Mouse (Mus musculus): ENCODE results near the gene Bst1.

The Bst1 gene

DNA sequence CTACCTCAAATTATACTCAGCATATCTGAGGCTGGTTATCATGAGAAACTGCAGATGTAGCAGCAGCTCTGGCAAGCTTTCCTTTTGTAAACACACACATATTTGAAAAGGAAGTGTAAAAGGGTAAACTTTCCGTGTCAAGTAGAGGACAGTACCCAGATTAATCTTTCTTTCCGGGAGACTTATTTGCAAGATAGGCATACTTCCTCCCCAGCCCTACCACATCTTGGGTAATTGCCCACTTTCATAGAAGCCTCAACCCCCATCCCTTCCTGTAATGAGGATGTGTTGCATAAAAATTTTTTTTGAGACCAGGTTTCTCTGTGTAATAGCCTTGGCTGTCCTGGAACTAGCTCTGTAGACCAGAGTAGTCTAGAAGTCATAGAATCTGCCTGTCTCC lies 37.1 kb downstream of the Bst1 start:
- no peak for DNase-seq (ENCODE audit: low spot score in 2 of 2)

DNA sequence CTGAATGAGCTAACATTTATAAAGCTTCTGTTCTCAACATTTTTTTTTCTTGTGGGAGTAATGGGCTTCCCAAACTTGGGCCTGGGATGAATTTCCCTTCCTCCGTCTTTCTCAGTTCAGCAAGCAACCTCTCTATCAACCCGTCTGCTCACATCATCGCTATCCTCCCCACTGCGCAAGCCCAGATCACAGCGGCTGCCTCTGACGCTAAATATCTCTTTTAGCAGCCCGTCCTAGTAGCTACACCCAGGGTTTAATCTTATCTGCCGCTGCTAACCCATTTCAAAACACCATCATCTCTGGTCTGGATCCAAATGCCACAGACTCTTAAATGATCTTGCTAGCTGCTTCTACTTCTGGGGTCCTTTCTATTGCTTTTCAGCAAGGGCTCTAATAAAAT lies 41.0 kb downstream of the Bst1 start:
- DNase-seq (ENCODE audit: low spot score in 2 of 2): no peak

DNA sequence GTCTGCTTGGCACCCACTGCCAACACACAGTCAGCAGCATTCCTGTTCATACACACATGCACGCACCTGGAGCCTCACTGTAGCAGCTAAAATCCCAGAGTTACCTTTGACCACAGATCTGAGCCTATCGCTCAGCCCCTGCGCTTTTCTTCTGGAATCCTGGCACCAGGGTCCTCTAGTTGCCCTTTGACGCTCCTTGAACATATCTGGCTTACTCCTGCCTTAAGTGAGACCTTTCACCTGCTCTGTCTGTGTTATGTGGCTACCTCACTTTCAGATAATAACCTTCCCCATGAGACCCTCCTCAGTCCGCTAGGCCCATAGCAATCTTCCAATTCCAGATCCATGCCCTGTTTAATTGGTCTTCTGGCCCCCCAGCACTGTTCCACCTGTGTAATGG lies 41.4 kb downstream of the Bst1 start:
- DNase-seq (ENCODE audit: low spot score in 2 of 2): no peak

DNA sequence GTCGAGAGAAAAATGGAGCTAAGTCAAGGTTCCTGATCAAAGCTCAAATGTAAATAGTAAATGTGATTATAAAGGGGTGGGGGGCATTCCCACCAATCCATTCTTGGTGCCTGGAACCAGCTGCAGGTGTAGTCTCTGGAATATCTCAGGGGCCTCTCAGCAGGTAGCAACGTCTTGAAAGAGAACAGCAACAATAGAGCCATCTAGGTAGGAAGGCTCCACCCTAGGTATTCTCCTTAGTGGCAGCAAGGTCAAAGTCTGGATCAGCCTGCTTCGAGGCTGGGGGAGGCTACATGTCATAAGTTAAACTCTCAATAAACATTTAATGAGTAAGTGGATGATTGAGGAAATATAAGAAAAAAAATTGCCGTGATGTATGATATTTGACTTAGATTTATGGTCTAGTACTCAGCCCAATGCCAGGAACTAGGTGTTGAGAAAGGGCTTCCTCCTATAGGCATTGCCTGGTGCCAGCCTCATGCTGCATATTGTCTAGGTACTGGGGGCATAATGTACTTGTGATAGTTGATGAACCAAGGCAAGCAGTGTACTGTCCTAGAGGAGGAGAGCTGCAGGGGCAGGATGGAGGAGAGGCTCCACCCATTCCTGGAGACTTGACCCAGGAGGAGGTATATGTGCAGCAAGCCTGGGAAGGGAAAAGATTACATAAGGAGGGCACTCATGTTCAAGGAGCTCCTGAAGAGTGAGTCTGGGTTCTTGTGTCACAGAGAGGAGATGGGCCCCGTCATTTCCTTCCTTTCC lies 42.2 kb downstream of the Bst1 start:
- no peak for DNase-seq (ENCODE audit: low spot score in 2 of 2)

DNA sequence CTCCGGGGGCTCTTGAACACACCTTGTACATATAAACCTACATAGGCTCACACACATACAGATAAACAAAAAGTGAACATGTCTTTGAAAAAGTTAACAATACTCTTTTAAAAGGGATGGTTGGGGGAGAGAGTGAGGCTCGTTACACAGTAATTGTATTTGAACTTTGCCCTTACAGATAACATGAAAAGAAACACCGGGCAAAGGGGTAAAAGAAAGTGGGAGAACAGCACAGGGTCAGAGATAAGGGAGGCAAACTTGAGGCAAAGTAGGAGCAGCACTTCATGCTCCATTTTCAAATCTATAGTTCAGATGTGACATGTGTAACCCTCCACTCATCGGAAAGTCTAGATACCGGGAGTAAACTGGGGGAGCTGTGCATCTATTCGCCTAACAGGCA lies 45.0 kb downstream of the Bst1 start:
- no peak for DNase-seq (ENCODE audit: low spot score in 2 of 2)

DNA sequence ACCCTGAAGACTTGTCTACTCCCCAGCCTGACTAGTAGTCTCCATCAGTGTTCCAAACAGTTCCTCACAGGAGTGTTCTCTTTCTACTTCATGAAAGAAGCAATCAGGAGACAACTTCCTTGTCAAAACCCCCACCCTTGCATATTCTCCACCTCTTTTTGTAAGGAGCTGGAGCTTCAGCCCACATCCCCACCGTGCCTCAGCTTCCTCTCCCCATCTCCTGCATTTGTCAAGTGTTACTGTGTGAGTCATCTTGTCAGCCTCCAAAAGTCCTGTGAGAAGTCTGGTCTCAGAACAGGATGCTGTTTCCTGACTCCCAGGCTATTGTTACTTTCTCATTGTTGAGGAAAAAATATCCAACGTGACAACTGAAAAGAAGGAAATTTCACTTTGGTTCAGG lies 46.6 kb downstream of the Bst1 start:
- DNase-seq (ENCODE audit: low spot score in 2 of 2): no peak

DNA sequence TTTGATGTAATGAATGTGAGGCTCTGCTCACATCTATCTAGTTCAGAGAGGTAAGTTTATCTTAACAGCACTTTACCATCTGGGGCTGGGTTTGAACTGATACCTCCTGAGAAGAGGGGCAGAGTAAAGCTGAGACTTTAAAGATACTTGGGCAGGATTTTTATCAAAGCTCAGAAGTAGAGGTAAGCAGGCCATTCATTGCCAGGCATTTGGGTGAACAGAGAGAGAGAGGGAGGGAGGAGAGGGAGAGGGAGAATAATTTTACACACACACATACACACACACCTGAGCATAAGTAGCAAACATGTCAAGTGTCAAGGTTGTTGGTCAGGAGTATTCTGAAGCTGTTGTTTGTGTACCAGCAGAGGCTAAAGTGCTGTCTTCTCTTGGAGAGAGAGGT lies 49.6 kb downstream of the Bst1 start, which contains the start of gene Cd38:
TSS of gene Cd38 (plus strand) at position 301 of the 400 bp plus-strand sequence.
- DNase-seq (ENCODE audit: low spot score in 2 of 2): no peak

DNA sequence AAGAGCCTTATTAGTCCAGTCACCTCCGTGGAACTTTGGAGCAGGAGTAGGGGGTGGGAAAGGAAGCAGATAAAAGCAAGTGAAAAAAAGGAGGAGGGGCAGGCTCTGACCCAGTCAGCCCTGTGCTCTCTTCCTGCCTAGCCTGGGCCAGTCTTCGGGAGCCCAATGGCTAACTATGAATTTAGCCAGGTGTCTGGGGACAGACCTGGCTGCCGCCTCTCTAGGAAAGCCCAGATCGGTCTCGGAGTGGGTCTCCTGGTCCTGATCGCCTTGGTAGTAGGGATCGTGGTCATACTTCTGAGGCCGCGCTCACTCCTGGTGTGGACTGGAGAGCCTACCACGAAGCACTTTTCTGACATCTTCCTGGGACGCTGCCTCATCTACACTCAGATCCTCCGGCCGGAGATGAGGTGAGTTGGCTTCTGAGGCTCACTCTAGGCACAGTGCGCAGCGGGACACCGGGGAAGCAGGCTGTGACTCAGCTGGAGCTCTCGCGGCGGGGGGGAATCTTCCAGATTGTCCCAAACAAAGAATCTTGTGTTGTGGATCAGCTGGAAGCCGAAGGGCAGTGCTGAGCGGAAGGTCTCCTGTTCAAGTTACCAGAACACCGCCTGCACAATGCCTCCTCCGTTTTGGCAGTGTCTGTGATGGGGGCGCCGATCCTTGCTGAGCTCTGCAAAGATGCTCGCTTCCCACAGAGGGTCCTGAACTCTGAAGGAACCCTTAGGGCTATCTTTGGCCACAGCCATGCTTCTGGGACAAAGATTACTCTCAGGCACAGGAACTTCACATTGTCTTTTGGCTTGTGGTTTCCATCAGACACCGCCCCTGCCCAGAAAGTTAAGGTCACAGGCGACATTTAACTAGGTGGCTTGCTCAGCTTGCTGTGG lies 50.3 kb downstream of the Bst1 start:
- DNase-seq (ENCODE audit: low spot score in 2 of 2): peak; percentile 20 to 36

DNA sequence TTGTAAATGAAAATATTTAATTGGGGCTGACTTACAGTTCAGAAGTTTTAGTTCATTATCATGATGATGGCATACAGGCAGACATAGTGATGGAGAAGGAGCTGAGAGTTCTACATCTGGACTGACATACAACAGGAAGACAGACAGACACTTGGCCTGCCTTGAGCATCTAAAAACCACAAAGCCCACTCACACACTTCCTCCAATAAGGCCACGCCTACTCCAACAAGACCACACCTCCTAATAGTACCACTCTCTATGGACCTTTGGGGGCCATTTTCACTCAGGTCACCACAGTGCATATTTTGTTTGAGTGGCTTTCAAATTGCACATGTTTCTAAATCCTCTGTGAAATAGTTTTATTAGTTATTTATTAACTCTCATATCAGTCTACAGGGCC lies 53.2 kb downstream of the Bst1 start:
- DNase-seq (ENCODE audit: low spot score in 2 of 2): no peak

DNA sequence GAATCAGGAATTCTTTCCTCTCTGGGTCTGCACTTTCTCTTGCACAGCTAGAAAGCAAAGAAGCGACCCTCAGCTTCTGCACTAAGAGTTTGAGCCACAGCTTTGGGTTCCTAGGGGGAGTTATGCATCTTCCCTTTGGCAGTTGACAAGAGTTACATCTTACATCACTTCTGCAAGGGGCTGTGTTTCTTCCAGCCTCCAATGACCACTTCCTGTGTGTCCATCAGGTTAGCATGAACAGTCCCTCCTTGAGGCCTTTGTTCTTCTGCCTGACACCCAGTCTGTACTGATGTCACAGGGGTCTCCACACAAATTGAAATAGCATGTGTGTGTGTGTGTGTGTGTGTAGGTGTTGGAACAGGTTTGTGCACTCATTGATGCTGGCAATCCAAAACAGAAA lies 54.0 kb downstream of the Bst1 start:
- no peak for DNase-seq (ENCODE audit: low spot score in 2 of 2)

DNA sequence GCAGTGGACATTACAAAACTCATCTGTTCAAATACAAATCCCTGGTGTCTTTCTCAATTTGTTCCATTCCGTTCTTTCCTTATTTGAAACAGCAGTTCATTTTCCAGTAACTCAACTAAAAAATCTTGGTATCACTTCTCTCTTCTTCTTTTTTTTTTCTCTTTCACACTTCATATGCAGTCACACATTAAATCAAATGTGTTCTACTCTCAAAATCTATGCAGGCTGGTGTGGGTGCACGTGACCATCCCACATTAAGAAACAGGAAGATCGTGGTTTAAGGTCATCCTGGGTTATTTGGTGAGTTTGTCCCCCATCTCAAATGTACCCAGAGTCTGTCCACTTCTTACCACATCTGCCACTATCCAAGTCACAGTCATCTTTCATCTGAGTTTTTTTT lies 63.3 kb downstream of the Bst1 start:
- peak in 1 of 2 experiments; percentile 24 for DNase-seq (ENCODE audit: low spot score in 2 of 2)

DNA sequence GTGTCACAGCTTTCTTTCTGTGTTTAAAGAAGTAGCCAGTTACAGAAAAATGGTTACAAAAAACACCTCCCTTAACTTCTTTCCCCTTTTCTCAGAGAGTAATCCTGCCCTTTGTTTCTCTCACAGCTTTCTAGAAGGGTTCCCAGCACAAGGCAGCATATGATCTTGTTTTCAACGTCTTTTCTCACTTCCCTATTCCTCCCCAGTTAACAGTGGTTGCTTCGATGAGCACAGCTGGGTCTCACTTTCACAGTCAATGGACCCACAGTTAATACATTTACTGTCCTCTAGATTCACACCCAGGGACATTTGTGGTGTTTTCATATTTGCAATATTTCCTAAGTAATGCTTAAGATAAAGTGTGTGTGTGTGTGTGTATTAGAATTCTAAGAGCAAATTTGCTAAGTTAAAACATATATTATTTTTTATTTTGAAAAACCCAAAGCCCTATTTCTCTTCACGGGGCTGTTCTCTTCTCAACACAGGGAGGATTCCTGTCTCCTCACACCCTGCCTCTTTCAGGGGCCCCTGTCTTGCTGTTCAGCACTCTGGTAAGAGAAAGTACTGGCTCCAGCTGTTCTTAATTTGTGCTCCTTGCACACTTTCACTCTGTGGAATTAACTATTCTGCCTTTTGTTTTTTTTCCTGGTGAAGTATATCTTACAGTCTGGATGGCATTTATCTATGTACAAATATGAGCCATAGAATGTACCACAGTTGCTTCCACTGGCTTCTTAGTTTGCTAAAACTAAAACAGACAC lies 66.6 kb downstream of the Bst1 start:
- no peak for DNase-seq (ENCODE audit: low spot score in 2 of 2)

DNA sequence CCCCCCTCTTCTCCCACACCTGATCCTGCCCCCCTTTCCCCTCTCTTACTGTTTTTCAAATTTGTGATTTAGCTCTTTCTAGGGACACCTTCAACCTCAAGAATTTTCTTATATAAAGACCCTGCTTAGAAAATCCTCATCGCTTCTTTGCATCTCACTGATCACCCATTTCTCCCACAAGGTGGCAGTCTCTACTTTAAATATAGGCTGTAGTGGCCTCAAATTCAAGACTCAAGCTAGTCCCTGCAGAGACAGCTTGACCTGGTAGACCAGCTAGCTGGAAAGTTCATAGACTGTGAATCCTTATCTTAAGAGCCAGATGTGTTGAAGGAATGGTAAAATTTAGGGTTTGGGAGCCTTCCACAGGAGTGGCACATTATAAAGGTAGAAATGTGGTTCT lies 73.7 kb downstream of the Bst1 start:
- peak; percentile 28 to 68 for DNase-seq (ENCODE audit: low spot score in 2 of 2)

All from frontal cortex, postnatal 36 days (tissue).